Mouse (Mus musculus) liver, embryonic 14.5 days (tissue): ENCODE data around the gene Klrb1b. TPM values are rescaled to one million over a fixed set of nuclear protein-coding genes. Genes with fewer than 3 reads are reported as not detected.
"Not testable (repeated sequence)": the region's sequence is repeated elsewhere in the genome, so short reads cannot be mapped to it uniquely, and the experiment has no call there.

Source experiments
- ATAC-seq: fragments of 200-750 bp; cut with Nextera tagmentation; 2 replicates; pipeline ENCODE4 v1.8.0; 2017; ENCODE audit warnings: moderate number of reproducible peaks, mild to moderate bottlenecking, moderate library complexity; ENCODE audit not compliant: insufficient read depth
- DNase-seq, 3 experiments: peaks; one replicate each; pipeline ENCODE4 v3.0.0-alpha.2; 2012 to 2013; ENCODE audit warnings: low read depth in 3 of 3, low spot score in 3 of 3
- H3K27ac ChIP-seq: fragments of 300-500 bp; sonication (generic); 2 replicates; pipeline ENCODE4 v1.5.1; 2014; ENCODE audit warnings: moderate library complexity, mild to moderate bottlenecking, control low read depth, inconsistent platforms
- H3K27me3 ChIP-seq: fragments of 300-500 bp; sonication (generic); 2 replicates; pipeline ENCODE4 v1.6.1; 2014; ENCODE audit warnings: mild to moderate bottlenecking, low read length, moderate library complexity; ENCODE audit not compliant: control insufficient read depth, insufficient read depth
- H3K36me3 ChIP-seq: fragments of 300-500 bp; sonication (generic); replicated peaks from 2 replicates; pipeline ENCODE4 v1.6.1; 2014; ENCODE audit warnings: low read depth; ENCODE audit not compliant: control insufficient read depth, insufficient read depth
- H3K4me1 ChIP-seq, 2 experiments: fragments of 200-500 bp in 1 of 2; fragments of 300-500 bp in 1 of 2; sonication (generic) in 1 of 2; replicated peaks; 2 replicates each; pipeline ENCODE4 v1.6.1; 2012 to 2014; ENCODE audit warnings: antibody characterized with exemption in 1 of 2, inconsistent platforms in 1 of 2, low read length in 1 of 2; ENCODE audit not compliant: control insufficient read depth in 2 of 2, insufficient read depth in 2 of 2
- H3K4me2 ChIP-seq: fragments of 300-500 bp; sonication (generic); 2 replicates; pipeline ENCODE4 v1.6.1; 2014; ENCODE audit warnings: low read depth, mild to moderate bottlenecking, control low read depth, moderate library complexity
- H3K4me3 ChIP-seq, 2 experiments: fragments of 200-500 bp in 1 of 2; fragments of 300-500 bp in 1 of 2; sonication (generic) in 1 of 2; 2 replicates each; pipeline ENCODE4 v1.5.1; 2012 to 2014; ENCODE audit warnings: low read depth in 2 of 2, low read length in 2 of 2, mild to moderate bottlenecking in 2 of 2, control low read depth in 1 of 2, inconsistent platforms in 1 of 2, moderate library complexity in 1 of 2; ENCODE audit not compliant: insufficient read depth in 1 of 2
- H3K9ac ChIP-seq: fragments of 300-500 bp; sonication (generic); replicated peaks from 2 replicates; pipeline ENCODE4 v1.6.1; 2014; ENCODE audit warnings: mild to moderate bottlenecking, control low read depth, moderate library complexity
- H3K9me3 ChIP-seq: fragments of 300-500 bp; sonication (generic); 2 replicates; pipeline ENCODE4 v1.6.1; 2016; ENCODE audit warnings: low read length, mixed read lengths; ENCODE audit not compliant: control insufficient read depth
- CTCF ChIP-seq: IDR thresholded peaks from 2 replicates; pipeline ENCODE4 v1.5.1; 2016; ENCODE audit warnings: antibody characterized with exemption, low read depth, control low read depth
- EP300 ChIP-seq: IDR thresholded peaks from 2 replicates; pipeline ENCODE4 v1.6.1; 2016; ENCODE audit warnings: antibody characterized with exemption, low read depth
- WGBS: fragments of 180-500 bp; shearing (Covaris S2); extraction: QIAGEN DNeasy Blood & Tissue Kit; methylation state at CpG from one replicate; pipeline ENCODE4 v1.1.7; 2014; ENCODE audit not compliant: insufficient replicate concordance; 5-methylcytosine and 5-hydroxymethylcytosine counted together
- polyA plus RNA-seq, 2 experiments: library from polyadenylated mRNA; depleted of rRNA in 1 of 2; stranded (reverse) in 1 of 2; unstranded in 1 of 2; fragments of >200 nt; fragmentation: Nextera tagmentation in 1 of 2; extraction: Ambion mirVana in 1 of 2; gene quantifications; 2 replicates each; pipeline versions ENCODE4 v1.2.1 to v1.2.3; 2012 to 2014

Gene Klrb1b
- polyA plus RNA-seq, 2 experiments = 0.13 to 0.18 TPM

DNA sequence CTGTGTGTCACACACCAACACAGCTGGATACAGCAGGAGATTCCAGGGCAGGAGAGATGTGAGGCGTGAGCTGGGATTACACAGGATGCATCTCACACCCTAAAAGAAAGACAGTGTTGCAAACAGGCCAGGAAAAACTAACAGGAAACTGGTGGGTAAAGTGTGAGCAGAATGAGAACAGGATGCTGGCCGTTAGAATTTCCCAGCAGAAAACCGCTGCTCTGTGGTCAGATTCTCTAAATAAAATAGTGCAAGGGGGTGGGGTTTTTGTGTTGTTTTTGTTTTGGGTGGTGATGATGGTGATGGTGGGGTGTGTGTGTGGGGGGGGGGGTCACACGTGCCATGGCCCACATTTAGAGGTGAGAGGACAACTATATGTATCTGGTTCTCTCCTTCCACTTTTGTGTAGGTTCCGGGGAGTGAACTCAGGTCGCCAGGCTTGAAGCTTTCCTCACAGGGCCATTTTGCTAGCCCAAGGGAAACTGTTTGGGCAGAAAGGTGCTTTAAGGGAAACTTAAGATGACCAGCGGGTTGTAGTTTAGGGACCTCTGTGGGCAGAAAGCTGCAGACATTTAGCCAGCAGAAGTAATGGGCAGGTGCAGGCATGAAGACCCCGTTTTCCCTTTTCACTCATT is 29.7 kb downstream of the Klrb1b start:
- ATAC-seq (no peak), DNase-seq (no peak)
- H3K4me3 ChIP-seq = no peak overlapping the region
- 20% methylated on average over 8 of the region's 8 CpGs for WGBS
- H3K4me2 ChIP-seq = no peak overlapping the region
- H3K27me3 ChIP-seq = no peaks in the 10 kb centered on the region
- no peak overlapping the region for H3K27ac ChIP-seq
- no peaks in the 10 kb centered on the region for H3K9me3 ChIP-seq
- peaks cover 2 to 15% of the 10 kb centered on the region in 2 experiments; a peak in 2 of 4 replicates for H3K4me1 ChIP-seq
- H3K36me3 ChIP-seq = no peaks in the 10 kb centered on the region
- H3K9ac ChIP-seq = no peak overlapping the region
- TF ChIP-seq CTCF (no peak), EP300 (no peak)

DNA sequence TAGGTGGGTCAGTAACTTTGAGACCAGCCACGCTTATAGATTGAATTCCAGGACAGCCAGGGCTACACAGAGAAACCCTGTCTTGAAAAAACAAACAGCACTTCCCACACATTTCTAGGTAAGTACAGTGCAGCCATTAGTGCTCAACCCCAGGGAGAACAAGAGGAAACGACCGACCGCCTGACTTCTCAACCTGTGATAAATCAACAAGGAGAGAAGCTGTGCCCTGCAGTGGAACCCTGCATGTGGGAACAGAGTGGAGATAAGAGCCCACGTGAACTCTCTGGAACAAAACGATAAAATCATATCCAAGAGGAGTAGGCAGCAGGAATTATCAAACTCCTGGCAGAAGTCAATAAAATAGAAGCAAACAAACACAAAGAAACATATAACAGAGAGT is 32.4 kb downstream of the Klrb1b start:
- Histone ChIP-seq H3K27me3 (no peaks in the 10 kb centered on the region), H3K9me3 (no peaks in the 10 kb centered on the region), H3K4me1 (peaks cover 2 to 15% of the 10 kb centered on the region in 2 experiments; a peak in 2 of 4 replicates), H3K36me3 (no peaks in the 10 kb centered on the region), H3K9ac (no peak overlapping the region), H3K27ac (no peak overlapping the region), H3K4me3 (no peak overlapping the region), H3K4me2 (no peak overlapping the region)
- TF ChIP-seq CTCF (no peak), EP300 (no peak)
- no peak for DNase-seq
- no peak for ATAC-seq
- 10% methylated on average over 6 of the region's 6 CpGs for WGBS

DNA sequence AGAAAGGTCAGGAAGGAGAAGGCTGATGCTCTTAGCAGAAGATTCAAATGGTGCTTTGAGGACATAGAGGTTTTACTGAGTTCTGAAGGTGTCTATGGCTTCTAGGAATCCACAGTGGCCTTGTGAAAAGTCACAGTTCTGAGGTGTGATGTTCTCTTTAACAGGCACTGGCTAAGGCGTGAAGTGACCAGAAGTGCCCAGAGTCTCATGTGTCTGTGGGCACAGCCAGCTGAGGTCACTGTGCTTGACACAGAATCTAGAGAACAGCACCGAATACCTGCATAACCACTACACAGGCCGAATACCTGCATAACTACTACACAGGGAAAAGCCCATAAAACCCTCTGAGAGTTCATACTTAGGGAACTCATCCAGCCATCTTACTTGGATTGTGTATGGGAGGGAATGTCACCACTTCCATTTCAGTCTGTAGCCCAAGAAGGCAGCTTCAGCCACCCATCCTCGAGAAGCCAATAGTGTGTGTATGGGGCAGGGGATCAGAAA is 35.6 kb downstream of the Klrb1b start:
- H3K27ac ChIP-seq, H3K4me3 ChIP-seq: not testable (repeated sequence)
- WGBS = 64% methylated on average over 4 of the region's 4 CpGs

GRCm38 (mm10) chr6:128789115-128789514 is 37.0 kb downstream of the Klrb1b start, which contains the start of gene Klrb1c:
Klrb1c (minus strand) TSS chr6:128789215.
- Histone ChIP-seq H3K36me3 (no peaks in the 10 kb centered on the region), H3K9ac (no peak within 1 kb of the TSS)

More for the DNA sequence above, 35.6 kb downstream of the Klrb1b start:
- not testable (repeated sequence) for H3K9ac ChIP-seq, H3K4me1 ChIP-seq, H3K27me3 ChIP-seq, ATAC-seq, DNase-seq, H3K9me3 ChIP-seq, H3K4me2 ChIP-seq, H3K36me3 ChIP-seq

GRCm38 (mm10) chr6:128788517-128788916 is 37.6 kb downstream of the Klrb1b start:
- 85% methylated on average over 1 of the region's 1 CpGs for WGBS
- DNase-seq (no peak), ATAC-seq (no peak)
- Histone ChIP-seq H3K4me1 (peaks cover 0 to 3% of the 10 kb centered on the region in 2 experiments; a peak in 2 of 4 replicates), H3K9ac (no peak overlapping the region), H3K27ac (no peak overlapping the region), H3K27me3 (no peaks in the 10 kb centered on the region), H3K9me3 (no peaks in the 10 kb centered on the region), H3K4me2 (no peak overlapping the region), H3K36me3 (no peaks in the 10 kb centered on the region), H3K4me3 (no peak overlapping the region)
- TF ChIP-seq CTCF (no peak), EP300 (no peak)

More at GRCm38 (mm10) chr6:128789115-128789514, 37.0 kb downstream of the Klrb1b start, which contains the start of gene Klrb1c:
- DNase-seq (no peak), ATAC-seq (no peak)
- Histone ChIP-seq H3K4me1 (peaks cover 0 to 7% of the 10 kb centered on the region in 2 experiments; a peak in 2 of 4 replicates), H3K4me3 (no peak within 1 kb of the TSS), H3K27ac (no peak within 1 kb of the TSS), H3K27me3 (no peaks in the 10 kb centered on the region), H3K9me3 (no peaks in the 10 kb centered on the region), H3K4me2 (no peak within 1 kb of the TSS)
- WGBS = 57% methylated on average over 2 of the region's 2 CpGs
- no peak for TF ChIP-seq CTCF
- TF ChIP-seq EP300 = no peak

- not testable (repeated sequence) for DNase-seq
Observed at GRCm38 (mm10) chr6:128786396-128786795, 39.7 kb downstream of the Klrb1b start.

More at GRCm38 (mm10) chr6:128786396-128786795, 39.7 kb downstream of the Klrb1b start:
- not testable (repeated sequence) for H3K27ac ChIP-seq, ATAC-seq, H3K4me1 ChIP-seq, H3K27me3 ChIP-seq, H3K4me2 ChIP-seq, H3K36me3 ChIP-seq, H3K9me3 ChIP-seq, H3K4me3 ChIP-seq, H3K9ac ChIP-seq
- WGBS = 51% methylated on average over 1 of the region's 1 CpGs
